Mouse (Mus musculus) brain, embryonic 18.5 days (tissue): ENCODE measurements around the gene Tmem211.

Experiments
- DNase-seq: peaks from one replicate; pipeline ENCODE4 v3.0.0-alpha.2; 2012; ENCODE audit warnings: low read depth, low spot score

Tmem211 gene

GRCm38 (mm10) chr5:113212156-113212835 is 14.4 kb upstream of the Tmem211 start:
- no peak for DNase-seq

GRCm38 (mm10) chr5:113214041-113214440 is 12.7 kb upstream of the Tmem211 start:
- no peak for DNase-seq

GRCm38 (mm10) chr5:113214455-113214854 is 12.3 kb upstream of the Tmem211 start:
- no peak for DNase-seq

DNA sequence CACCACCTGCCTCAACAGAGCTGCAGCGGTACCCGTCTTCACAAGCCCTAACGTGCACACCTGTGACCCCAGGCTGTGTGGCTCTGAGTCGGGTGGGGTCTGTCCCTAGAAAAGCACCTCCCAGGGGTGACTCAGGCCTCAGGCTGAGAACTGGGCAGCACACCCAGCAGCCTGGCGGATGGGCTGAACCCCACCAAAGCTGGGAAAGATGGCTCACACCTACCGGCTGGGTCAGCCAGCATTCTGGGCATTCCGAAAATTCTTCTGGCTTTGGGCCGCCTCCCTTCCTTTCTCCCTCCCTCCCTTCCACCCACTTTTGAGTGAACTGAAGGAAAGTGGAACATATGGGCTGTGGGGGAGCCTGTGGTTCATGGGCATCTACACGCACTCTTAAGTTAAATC is 11.1 kb upstream of the Tmem211 start:
- DNase-seq = no peak

DNA sequence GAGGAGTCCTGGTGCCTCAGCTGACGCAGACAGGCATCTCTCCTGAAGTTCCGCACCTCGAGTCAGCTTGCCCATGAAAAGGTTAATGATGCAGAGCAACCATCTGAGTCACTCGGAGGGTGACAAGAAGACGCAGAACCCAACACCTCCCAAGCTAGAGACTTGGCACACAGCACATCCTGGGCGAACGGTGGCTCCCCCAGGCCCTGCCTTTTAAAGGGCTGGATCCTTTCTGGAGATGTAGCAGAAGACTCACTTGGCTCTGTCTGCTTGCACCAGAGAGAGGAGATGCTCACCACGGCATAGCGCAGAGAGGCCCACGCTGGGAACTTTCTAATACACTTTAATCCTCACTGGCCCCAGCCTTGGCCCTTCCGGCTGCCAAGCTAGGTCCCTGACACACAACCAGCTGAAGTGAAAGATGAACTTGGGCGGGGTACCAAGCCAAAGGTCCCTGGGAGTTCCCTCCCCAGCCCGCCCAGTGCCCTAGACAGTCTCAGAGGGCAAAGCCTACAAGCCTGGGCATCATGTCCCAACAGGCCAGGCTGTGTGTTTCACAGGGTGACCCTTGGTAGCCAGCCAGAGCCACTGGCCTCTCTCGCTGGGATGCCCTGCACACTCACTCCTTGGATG is 10.3 kb upstream of the Tmem211 start:
- no peak for DNase-seq

DNA sequence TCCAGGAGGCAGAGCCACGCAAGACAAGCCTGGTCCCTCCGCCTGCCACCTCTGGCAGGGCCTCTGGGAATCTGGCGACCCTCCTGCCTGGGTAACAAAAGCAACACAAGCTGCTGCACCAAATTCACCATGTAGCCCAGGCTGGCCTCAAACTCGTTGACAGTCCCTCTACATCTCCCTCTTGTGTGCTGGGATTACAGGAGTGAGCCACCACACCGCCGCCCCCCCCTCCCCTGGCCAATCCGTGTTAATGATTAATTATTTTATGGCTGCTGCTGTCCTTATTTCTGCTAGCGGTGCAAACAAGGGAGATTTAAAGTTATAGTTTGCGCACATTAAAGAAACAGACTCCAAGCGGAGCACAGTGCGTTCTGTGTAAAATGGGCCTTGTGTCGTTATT is 9.6 kb upstream of the Tmem211 start:
- DNase-seq = no peak

DNA sequence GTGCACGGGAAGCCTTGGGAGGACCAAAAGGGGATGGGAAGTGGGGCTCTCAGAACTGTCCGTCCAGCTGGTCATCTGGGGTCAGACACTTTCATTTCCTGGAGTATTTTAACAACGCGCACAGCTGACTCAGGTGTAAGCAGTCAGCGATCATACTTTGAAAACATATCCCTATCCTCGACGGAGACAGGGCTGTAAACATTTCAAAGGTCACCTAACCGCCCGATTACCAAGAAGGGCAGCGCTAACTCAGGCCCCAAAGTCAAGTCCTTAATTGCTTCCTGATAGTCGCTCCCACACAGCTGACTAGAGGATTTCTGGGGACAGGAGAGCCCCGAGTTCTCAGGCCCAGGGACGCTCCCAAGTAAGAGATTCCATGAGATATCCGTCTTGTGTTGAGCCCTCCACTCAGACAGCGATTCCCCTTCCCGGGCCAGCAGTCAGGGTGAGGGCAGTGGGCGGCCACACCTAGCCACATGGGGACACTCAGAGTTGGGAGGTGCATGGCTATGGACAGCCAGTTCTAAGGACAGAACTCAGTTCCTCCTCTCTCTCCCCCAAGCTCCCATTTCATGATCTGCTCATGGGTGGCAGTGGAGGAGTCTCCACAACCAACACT is 8.0 kb upstream of the Tmem211 start:
- DNase-seq = no peak

- DNase-seq = no peak
Measured at GRCm38 (mm10) chr5:113219450-113219849, 7.3 kb upstream of the Tmem211 start.

DNA sequence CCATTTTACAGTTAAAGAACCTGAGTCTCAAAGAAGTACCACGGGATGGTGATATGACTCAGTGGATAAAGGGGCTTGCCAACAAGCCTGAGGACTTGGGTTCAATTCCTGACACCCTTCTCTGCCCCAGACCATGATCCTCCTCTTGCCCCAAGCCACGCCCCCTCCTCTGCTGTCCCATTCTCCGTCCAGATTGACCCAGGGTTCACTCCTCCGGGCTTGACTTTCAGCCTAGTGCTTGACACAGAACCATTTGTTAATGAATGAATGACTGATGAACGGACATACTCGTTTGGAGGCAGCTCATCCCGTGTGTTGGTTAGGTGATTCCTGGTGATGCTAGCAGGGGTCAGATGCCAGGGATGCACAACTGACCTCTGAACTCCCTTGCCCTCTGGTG is 6.8 kb upstream of the Tmem211 start:
- DNase-seq = no peak

DNA sequence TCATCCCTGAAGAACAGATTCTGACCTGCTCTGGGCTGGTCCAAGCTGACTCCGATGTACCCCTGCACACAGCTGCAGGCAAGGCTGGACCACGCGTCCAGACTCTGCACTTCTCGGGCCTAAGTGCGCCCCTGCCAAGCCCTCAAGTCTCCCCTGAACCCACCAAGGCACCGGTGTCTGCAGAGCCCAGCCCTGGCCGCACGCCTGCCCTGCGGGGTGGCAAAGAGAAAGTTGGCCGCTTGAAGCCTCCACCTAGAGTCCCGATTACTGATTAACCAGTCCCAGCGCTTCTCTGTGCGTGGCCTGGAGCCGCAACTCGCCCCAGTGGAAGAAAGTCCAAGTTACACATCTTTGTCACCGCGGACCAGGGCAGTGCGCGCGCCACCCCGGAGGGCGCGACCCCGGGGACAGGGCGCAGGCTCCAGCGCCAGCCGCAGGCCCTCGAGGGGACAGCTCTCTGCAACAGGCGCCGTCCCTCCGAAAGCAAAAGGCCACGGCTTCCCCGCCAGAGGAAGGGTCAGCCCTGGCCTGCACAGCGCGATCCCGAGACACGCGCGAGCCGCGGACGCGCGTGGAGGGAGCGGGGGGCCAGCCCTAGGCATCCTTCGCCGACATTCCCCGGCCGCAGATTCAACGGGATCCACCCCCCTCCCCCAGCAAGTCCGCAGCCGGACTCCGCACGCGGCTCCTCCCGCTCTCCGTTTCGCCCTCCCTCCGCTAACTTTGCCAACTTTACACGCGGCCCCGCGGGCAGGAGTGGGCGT is 6.1 kb upstream of the Tmem211 start:
- no peak for DNase-seq

DNA sequence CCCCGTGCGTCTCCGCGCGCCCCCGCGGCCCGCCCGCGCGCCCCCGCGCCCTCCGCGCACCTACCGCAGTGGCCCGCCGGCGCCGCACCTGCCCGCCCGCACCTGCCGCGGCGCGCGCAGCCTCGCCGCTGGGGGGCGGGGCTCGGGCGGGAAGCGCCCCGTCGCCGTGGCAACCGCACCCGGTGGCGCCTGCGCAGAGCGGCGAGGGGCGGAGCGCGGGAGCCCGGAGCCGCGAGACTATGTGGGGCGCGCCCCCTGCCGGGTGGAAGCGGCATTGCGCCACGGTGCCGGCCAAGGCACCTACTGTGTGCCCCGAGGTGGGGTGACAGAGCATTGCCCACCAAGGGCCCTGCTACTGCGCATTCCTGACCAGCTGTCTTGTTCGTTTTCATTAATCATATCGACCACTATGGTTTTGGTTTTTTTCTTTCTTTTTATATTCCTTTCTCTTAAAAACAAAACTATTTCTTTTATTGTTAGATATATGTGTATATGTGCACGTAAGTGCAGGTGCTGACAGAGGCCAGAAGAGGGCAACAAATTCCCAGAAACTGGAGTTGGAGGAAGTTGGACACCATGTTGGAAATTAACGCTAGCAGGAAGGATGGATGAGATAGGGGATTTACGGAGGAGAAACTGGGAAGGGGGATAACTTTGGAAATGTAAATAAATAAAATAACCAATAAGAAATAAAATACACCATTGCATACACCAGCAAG is 5.4 kb upstream of the Tmem211 start, which contains the start of gene 2900026A02Rik:
2900026A02Rik (minus strand) TSS at position 90 of the 719 bp plus-strand sequence.
- peak; percentile 32 for DNase-seq

GRCm38 (mm10) chr5:113223888-113224287 is 2.8 kb upstream of the Tmem211 start:
- DNase-seq = no peak

GRCm38 (mm10) chr5:113225271-113225670 is 1.4 kb upstream of the Tmem211 start:
- no peak for DNase-seq

DNA sequence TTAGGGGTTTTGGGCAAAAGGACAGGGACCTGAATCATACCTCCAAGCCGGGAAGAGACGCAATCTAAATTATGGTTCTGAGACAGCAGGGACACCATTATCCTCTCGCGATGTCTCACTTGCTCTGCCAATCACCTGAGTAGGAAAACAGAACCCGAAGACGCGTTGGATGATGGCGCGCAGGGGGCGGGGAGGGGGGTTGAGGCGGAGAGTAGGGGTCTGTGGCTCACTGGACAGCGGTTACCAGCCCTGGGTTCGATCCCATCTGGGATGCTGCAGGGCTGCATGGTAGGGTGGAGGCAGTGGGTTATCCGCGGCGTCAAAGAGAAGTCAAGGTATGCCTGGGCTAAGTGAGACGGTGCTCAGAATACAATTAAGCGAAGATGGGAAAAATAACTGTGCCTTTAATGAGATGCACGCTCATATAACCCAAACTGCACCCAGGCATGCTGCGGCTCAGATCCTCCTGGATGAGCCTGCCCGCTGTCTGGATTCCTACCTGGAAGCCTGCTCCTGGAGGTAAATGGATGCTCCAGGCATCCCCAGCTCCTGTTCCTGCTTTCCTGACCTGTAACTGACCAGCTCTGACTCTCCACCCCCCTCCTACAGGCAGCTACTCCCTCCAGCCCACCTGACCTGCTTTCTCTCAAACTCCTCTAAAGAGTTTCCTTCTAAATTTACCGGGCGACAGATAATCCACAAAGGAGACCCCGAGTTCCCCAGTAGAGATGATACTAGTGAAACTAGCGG is 848 bp upstream of the Tmem211 start:
- DNase-seq = no peak

DNA sequence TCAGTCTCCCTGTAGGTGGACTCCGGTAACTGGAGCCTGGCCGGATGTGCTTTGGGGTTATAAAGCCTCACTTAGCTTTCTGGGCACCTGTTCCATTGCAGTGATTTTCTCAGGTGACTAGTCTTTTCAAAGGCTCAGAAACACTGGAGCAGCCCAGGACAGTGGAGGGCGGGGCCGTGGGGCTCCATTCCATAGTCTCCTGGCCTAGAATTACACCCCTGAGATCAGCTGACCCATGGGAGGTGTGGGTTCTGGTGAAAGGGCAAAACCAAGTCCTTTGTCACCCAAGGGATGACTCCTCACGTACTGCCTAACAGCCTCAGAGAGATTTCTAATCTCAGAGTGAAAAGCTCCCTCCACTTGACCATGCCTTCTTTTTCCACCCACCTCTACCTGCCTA is 3.5 kb downstream of the Tmem211 start:
- no peak for DNase-seq

GRCm38 (mm10) chr5:113249263-113249930 is 22.7 kb downstream of the Tmem211 start:
- DNase-seq = no peak

DNA sequence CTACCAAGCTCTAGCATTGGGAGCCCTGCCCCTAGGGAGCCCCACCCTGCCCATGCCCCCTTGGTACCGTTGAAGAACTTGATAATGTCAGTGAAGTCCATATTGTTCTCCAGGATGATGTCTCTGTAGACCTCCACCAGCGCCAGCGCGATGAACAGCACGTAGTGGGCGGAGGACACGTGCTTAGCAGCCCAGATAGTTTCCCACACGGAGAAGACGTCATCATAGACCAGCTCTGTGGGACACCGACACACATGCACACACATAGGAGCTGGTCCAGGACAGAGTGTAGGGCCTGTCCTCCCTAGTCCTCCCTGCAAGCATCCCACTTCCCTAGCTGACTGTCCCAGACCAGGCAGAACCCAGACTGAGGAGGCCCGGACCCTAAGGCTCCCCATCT is 24.1 kb downstream of the Tmem211 start:
- DNase-seq = no peak

DNA sequence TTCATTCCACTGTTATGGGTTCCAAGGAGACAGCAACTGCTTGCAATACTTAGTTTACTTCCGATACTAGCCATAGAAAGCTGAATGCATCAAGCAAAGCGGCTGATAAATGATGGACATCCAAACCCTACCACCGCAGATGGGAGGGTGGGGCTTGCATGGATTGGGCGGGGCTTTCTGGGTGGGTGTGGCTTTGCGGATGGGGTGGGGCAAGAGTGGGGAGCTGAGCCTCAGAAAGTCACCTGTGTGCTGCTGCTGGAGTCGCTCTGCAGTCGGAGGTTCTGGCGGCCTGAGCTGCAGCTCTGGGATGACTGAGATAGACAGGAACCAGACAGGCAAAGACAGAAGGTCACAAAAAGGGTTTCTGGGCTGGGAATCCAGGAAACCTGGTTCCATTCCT is 38.9 kb downstream of the Tmem211 start:
- DNase-seq = no peak

GRCm38 (mm10) chr5:113268246-113268645 is 41.5 kb downstream of the Tmem211 start:
- DNase-seq = no peak

GRCm38 (mm10) chr5:113270043-113270442 is 43.3 kb downstream of the Tmem211 start:
- no peak for DNase-seq
